Mouse (Mus musculus) olfactory bulb, adult 2 months (tissue): ENCODE measurements around the gene Svs3a. TPM values are rescaled to one million over a fixed set of nuclear protein-coding genes. Genes with fewer than 3 reads are reported as not detected.
"Not testable (repeated sequence)": the region's sequence is repeated elsewhere in the genome, so short reads cannot be mapped to it uniquely, and the experiment has no call there.

ENCODE experiments used
- H3K27ac ChIP-seq: fragments of 200-500 bp; 2 replicates; pipeline ENCODE4 v1.5.1; 2012; ENCODE audit warnings: low read depth, low read length; ENCODE audit not compliant: insufficient read depth
- H3K4me1 ChIP-seq: fragments of 200-500 bp; 2 replicates; pipeline ENCODE4 v1.6.1; 2012; ENCODE audit warnings: low read length; ENCODE audit not compliant: control insufficient read depth, insufficient read depth
- H3K4me3 ChIP-seq: fragments of 200-500 bp; 2 replicates; pipeline ENCODE4 v1.5.1; 2012; ENCODE audit warnings: mild to moderate bottlenecking, low read depth, low read length, moderate library complexity; ENCODE audit not compliant: insufficient read depth
- CTCF ChIP-seq: fragments of 200-500 bp; IDR thresholded peaks from 2 replicates; pipeline ENCODE4 v1.5.1; 2012; ENCODE audit warnings: low read depth, mild to moderate bottlenecking, low read length, moderate library complexity; ENCODE audit not compliant: insufficient read depth
- POLR2A ChIP-seq: fragments of 200-500 bp; IDR thresholded peaks from 2 replicates; pipeline ENCODE4 v1.6.1; 2012; ENCODE audit warnings: mild to moderate bottlenecking, low read depth, low read length, moderate library complexity; ENCODE audit not compliant: insufficient read depth
- WGBS: fragments of 180-500 bp; shearing (Covaris S2); methylation state at CpG from one replicate; pipeline ENCODE4 v1.1.7; 2018; 5-methylcytosine and 5-hydroxymethylcytosine counted together
- polyA plus RNA-seq: library from polyadenylated mRNA; stranded (reverse); fragments of >200 nt; gene quantifications from 2 replicates; pipeline ENCODE4 v1.2.4, GENCODE M21; 2012; ENCODE audit warnings: low replicate concordance; ENCODE audit not compliant: missing spikeins, insufficient read depth, insufficient read length

The Svs3a gene
- not detected in 2 replicates for polyA plus RNA-seq

DNA sequence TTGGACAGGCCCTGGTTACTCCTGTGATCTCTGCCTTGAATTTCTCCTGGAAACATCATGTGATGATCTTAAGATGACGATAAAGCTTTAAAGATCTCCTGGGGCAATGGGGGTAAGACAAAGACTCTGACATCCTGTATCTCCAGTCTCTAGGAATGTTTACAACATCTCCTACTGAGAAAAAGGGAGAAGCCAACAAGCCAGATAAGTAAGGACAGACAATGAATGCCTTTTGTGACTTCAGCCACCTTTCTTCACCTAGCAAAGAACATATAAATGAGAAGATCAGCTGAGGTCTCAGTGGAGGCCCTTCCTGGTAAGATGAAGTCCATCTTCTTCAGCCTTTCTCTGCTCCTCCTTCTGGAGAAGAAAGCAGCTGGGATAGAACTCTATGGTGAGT lies at the start of gene Svs3a:
Gene Svs3a (plus strand): TSS at position 301 of the 400 bp plus-strand sequence.
- not testable (repeated sequence) for H3K4me3 ChIP-seq, H3K27ac ChIP-seq, H3K4me1 ChIP-seq
- 82% methylated on average over 1 of the region's 1 CpGs for WGBS

DNA sequence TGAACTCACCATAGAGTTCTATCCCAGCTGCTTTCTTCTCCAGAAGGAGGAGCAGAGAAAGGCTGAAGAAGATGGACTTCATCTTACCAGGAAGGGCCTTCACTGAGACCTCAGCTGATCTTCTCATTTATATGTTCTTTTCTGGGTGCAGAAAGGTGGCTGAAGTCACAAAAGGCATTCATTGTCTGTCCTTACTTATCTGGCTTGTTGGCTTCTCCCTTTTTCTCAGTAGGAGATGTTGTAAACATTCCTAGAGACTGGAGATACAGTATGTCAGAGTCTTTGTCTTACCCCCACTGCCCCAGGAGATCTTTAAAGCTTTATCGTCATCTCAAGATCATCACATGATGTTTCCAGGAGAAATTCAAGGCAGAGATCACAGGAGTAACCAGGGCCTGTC lies 32.5 kb upstream of the Svs3a start, which contains the start of gene Svs3b:
Gene Svs3b (minus strand): TSS at position 101 of the 400 bp plus-strand sequence.
- not testable (repeated sequence) for H3K4me3 ChIP-seq, H3K27ac ChIP-seq, H3K4me1 ChIP-seq
- WGBS: 82% methylated on average over 1 of the region's 1 CpGs

DNA sequence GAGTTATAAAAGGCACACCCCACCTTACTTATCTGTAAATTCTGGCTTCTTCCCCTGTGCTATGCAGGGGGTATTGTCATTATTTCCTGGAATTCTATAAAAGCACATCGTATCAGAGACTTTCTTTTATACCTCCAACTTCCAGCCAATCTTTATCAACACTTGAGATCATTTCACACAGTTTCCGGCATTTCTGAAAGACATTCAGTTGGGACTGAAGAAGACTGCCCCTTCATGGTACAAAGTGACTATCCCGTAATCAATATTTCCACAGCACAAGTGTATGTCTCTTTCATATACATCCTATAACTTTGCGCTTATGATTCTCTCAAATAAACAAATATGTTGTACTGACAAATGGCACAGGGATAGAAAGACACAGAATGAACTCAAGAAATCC lies 10.7 kb upstream of the Svs3a start, which contains the start of gene Svs4:
Gene Svs4 (minus strand): TSS at position 101 of the 400 bp plus-strand sequence.
- H3K4me1 ChIP-seq: no peaks in the 10 kb centered on the region
- no peak within 1 kb of the TSS for H3K4me3 ChIP-seq
- no peak within 1 kb of the TSS for H3K27ac ChIP-seq
- TF ChIP-seq POLR2A: no peak
- TF ChIP-seq CTCF: no peak
- 91% methylated on average over 4 of the region's 4 CpGs for WGBS

DNA sequence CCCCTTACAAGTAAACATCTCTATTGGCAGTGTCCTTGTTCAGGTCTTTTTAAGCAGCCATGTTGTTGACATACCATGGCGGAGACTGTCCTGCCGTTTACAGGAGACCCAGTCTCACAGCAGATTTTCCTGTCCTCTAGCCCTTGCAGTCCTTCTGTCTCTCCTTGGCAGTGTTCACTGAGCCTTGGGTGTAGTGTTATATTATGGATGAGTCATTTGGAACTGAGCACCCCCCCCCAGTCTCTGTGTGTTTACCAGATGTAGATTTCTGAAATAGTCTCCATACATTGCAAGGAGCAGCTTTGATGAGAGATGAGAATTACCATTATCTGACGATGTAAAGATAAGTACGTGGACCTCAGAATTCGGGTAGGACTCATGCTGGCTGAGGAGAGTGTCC lies 23.5 kb downstream of the Svs3a start:
- 86% methylated on average over 5 of the region's 5 CpGs for WGBS
- H3K27ac ChIP-seq: no peak overlapping the region
- H3K4me3 ChIP-seq: no peak overlapping the region
- TF ChIP-seq CTCF: no peak
- TF ChIP-seq POLR2A: no peak
- no peaks in the 10 kb centered on the region for H3K4me1 ChIP-seq

DNA sequence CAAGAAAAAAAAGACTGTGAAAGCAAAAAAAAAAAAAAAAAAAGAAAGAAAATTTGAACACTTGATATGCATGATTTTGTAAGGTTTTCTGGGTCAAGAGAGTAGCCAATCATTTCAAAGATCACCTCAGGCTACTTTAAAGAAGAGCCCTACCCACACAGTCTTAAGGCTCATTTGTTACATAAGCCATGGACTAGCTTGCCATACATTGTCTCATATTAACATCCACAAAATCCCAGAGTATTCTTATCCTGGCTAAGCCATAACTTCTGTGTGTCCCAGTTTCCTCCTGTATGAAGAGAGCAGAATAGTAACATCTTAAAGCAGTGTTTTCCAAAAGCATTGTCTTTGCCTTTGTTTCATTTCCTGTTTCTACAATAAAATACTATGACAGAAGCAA lies 26.4 kb downstream of the Svs3a start:
- not testable (repeated sequence) for H3K27ac ChIP-seq, H3K4me1 ChIP-seq, H3K4me3 ChIP-seq

DNA sequence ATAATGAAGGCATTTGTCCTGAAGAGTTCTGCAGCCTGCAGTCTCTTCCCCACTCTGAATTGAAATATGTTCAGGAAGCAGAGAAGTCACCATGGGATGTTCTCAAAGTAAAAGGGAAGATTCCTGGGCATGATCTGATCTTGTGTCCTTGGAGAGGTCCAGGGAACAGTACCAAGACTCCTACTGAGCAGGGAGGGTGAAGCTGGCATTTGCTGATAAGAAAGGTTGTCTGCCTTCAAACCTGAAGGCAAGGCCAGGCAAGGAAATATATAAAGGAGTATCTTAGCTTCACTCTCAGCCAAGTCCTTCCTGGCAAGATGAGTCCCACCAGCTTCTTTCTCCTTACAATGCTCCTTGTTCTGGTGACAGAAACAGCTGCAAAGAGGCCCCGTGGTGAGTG lies 27.4 kb downstream of the Svs3a start, which contains the start of gene Svs6:
Gene Svs6 (plus strand): TSS at position 301 of the 400 bp plus-strand sequence.
- WGBS: 59% methylated on average over 1 of the region's 1 CpGs
- not testable (repeated sequence) for H3K4me3 ChIP-seq, H3K27ac ChIP-seq, H3K4me1 ChIP-seq

DNA sequence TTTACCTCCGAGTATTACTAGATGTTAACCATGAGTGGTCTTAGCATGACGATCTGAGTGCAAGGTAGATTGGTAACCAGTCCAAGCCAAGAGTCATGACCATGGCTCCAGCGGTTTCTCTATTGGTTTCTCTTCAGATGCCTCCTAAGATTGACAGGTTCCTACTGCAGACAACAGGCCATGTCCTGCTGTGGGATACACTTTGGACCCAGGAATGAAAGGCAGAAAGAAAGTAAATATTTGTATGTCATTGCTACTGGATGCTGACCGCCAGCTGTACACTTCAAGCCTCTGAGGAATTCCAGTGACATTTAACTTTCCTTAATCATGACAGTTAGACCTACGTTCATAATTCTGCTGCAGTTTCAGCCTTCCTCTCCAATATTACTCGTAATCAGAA lies 31.9 kb downstream of the Svs3a start:
- 90% methylated on average over 6 of the region's 6 CpGs for WGBS

DNA sequence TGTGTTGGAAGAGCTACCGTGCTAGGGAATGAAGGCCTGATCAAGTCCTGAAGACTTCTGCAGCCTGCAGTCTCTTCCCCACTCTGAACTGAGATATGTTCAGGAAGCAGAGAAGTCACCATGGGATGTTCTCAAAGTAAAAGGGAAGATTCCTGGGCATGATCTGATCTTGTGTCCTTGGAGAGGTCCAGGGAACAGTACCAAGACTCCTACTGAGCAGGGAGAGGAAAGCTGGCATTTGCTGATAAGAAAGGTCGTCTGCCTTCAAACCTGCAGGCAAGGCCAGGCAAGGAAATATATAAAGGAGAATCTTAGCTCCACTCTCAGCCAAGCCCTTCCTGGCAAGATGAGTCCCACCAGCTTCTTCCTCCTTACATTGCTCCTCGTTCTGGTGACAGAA lies 43.4 kb downstream of the Svs3a start, which contains the start of gene Svs5:
Gene Svs5 (plus strand): TSS at position 301 of the 400 bp plus-strand sequence.
- H3K27ac ChIP-seq, H3K4me1 ChIP-seq, H3K4me3 ChIP-seq: not testable (repeated sequence)
- 85% methylated on average over 3 of the region's 3 CpGs for WGBS

More for the DNA sequence above, 31.9 kb downstream of the Svs3a start:
- no peak for TF ChIP-seq POLR2A
- TF ChIP-seq CTCF: no peak
- H3K27ac ChIP-seq: no peak overlapping the region
- H3K4me3 ChIP-seq: no peak overlapping the region
- H3K4me1 ChIP-seq: no peaks in the 10 kb centered on the region

Other genes with a start within 250 kb of the Svs3a start
- 150 TPM in 1 of 2 replicates, not detected in the other for gene Stk4, start 218.9 kb upstream of the Svs3a start, polyA plus RNA-seq
- not detected in 2 replicates for gene Tomm34, start 218.1 kb upstream of the Svs3a start, polyA plus RNA-seq
- gene Kcns1, start 118.2 kb upstream of the Svs3a start, polyA plus RNA-seq: not detected in 2 replicates
- not detected in 2 replicates for gene Wfdc5, start 106.5 kb upstream of the Svs3a start, polyA plus RNA-seq
- gene Wfdc12, start 98.7 kb upstream of the Svs3a start, polyA plus RNA-seq: not detected in 2 replicates
- gene Wfdc15a, start 89.1 kb upstream of the Svs3a start, polyA plus RNA-seq: not detected in 2 replicates
- gene Wfdc15b, start 67.6 kb upstream of the Svs3a start, polyA plus RNA-seq: not detected in 2 replicates
- gene Svs2, start 50.8 kb upstream of the Svs3a start, polyA plus RNA-seq: not detected in 2 replicates
- gene Svs3b, start 32.6 kb upstream of the Svs3a start, polyA plus RNA-seq: not detected in 2 replicates
- not detected in 2 replicates for gene Svs4, start 10.8 kb upstream of the Svs3a start, polyA plus RNA-seq
- gene Svs6, start 27.5 kb downstream of the Svs3a start, polyA plus RNA-seq: not detected in 2 replicates
- not detected in 2 replicates for gene Svs5, start 43.5 kb downstream of the Svs3a start, polyA plus RNA-seq
- not detected in 2 replicates for gene Slpi, start 99.8 kb downstream of the Svs3a start, polyA plus RNA-seq
- not detected in 2 replicates for gene Rbpjl, start 113.9 kb downstream of the Svs3a start, polyA plus RNA-seq
- not detected in 2 replicates for gene Matn4, start 115.9 kb downstream of the Svs3a start, polyA plus RNA-seq
- gene Sdc4, start 154.6 kb downstream of the Svs3a start, polyA plus RNA-seq: 124 TPM in 1 of 2 replicates, not detected in the other
- gene Sys1, start 167.7 kb downstream of the Svs3a start, polyA plus RNA-seq: not detected in 2 replicates
- not detected in 2 replicates for gene Gm20458, start 171.7 kb downstream of the Svs3a start, polyA plus RNA-seq
- gene Trp53tg5, start 184.5 kb downstream of the Svs3a start, polyA plus RNA-seq: not detected in 2 replicates
- 84.6 TPM in 1 of 2 replicates, not detected in the other for gene Dbndd2, start 196.8 kb downstream of the Svs3a start, polyA plus RNA-seq
- gene Pigt, start 208.3 kb downstream of the Svs3a start, polyA plus RNA-seq: not detected in 2 replicates